Mouse (Mus musculus) bone marrow, adult 2 months (tissue): ENCODE results near the gene Gm45062.

Experiments used
- CTCF ChIP-seq: fragments of 200-500 bp; IDR thresholded peaks from 2 replicates; pipeline ENCODE4 v1.5.1; 2011; ENCODE audit warnings: low read length, control low read depth; ENCODE audit not compliant: control insufficient read depth, insufficient read depth
- POLR2A ChIP-seq: fragments of 200-500 bp; IDR thresholded peaks from 2 replicates; pipeline ENCODE4 v1.6.1; 2011; ENCODE audit warnings: low read depth, mild to moderate bottlenecking, control low read depth, low read length, borderline replicate concordance; ENCODE audit not compliant: control insufficient read depth

DNA sequence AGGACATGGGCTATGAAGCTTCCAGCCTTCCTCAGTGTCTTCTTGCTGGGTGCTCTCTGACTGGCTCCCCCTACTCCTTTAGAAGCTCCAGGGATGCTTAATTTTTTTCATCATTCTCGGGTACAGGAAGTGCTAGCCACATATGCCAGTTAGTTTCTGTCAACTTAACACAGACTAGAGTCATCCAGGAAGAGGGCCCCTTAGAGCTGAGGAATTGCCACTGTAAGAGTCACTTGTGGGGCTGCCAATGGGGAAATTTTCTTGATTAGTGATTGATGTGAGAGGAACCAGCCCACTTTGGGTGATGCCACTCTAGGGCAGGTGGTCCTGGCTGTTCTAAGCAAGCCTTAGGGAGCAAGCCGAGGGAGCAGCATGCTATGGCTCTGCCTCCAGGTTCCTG, 380.3 kb downstream of the Gm45062 start:
- TF ChIP-seq POLR2A (no peak), CTCF (no peak)
